Mouse (Mus musculus) spleen, adult 12 weeks (tissue): ENCODE results near the gene Tmem116.
"Not testable (repeated sequence)": the region's sequence is repeated elsewhere in the genome, so short reads cannot be mapped to it uniquely, and the experiment has no call there.

Experiments
- DNase-seq: peaks from one replicate; pipeline ENCODE4 v3.0.0; 2022; ENCODE audit warnings: low spot score

Tmem116 gene

DNA sequence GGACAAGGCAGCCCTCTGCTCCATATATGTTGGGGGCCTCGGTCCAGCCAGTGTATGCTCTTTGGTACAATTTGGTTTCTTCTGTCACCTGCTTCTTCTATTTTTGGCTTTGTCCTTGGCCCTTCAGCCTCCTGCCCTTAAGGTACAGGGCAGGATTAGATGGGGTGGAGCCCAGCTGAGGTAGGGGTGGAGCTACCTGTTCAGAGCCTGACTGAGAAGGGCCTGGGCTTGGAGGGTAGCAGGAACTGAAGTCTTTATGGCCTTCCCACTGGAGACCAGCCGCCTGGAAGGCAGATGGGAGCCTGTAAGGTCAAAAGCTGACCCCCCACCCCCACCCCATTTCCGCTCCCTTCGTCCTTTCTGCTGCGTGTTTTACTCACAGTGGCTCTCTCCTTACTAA is 11.3 kb downstream of the Tmem116 start:
- no peak for DNase-seq

DNA sequence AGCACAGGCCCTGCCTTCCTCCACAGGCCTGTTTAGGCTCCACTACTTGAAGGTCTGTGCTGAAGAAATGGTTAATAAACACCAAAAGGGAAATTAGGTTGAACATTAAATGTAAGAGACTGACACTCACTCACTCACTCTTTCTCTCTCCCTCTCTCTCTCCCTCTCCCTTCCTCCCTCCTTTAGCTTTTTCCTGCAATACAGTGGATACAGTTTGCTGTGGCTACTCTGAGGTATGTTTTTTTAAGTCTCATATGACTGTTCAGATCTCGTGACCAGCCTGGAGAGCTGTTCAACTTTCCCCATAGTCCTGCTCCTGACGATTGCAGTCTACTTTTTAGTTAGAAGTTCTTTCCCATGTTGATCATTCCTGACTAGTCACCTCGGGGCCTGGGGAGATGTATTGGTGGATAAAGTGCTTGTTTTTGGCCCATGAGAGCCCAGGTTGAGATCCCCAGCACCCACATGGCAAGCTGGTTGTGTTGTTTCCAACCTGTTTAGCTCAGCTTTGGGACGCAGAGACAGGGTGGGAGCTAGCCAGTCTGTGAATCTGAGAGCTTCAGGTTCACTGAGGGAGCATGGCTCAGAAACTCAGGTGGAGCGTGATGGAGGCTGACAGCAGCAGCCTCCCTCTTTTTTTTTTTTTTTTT is 12.0 kb downstream of the Tmem116 start:
- no peak for DNase-seq

DNA sequence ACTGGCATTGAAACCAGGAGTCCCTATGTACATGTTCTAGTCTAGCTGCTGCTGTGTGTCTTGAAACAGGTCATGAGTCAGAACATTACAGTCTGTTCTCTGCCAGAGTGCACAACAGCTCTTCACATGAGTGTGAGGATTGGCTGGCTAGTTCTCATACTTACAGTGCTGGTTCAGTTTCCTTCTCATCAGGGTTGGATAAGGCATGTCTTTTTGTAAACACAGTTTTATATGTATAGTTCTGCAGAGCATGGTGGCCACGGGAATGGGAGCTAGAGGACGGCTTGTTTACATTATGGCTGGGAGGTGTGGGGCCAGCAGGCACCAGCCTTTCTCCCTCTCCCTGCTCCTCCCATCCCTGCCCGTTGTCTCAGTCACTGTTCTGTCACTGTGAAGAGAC is 17.9 kb downstream of the Tmem116 start:
- DNase-seq: no peak

DNA sequence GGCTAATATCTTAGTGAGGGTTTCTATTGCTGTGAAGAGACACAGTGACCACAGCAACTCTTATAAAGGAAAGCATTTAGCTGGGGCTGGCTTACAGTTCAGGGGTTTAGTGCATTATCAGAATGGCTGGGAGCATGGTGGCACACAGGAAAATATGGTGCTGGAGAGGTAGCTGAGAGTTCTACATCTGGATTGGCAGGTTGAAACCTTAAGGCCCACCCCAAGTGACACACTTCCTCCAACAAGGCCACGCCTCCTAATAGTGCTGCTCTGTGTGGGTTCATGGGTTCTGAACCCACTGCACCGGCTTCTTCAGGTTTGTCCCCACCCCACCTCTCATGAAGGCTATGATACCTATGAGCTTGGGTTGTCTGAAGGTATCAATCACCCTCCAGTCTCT is 20.7 kb downstream of the Tmem116 start:
- DNase-seq: no peak

DNA sequence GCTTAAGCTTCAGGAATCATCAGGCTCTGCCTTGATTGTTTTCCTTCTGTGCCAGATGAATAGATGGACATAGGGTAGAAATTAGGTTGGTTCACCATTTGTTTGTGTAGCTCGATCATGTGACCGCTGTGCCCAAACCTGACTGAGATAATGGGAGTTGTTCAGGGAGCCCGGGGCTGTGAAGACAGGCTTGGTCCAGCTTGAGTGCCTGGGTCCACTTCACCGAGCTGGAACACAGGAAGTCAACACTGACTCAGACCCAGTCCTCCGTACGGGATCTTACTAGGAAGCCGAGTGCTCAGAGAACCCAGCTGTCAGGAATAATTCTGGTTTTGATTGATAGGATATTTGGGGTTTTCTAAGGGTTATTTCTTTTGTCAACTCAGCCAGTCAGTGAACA is 22.9 kb downstream of the Tmem116 start:
- no peak for DNase-seq

DNA sequence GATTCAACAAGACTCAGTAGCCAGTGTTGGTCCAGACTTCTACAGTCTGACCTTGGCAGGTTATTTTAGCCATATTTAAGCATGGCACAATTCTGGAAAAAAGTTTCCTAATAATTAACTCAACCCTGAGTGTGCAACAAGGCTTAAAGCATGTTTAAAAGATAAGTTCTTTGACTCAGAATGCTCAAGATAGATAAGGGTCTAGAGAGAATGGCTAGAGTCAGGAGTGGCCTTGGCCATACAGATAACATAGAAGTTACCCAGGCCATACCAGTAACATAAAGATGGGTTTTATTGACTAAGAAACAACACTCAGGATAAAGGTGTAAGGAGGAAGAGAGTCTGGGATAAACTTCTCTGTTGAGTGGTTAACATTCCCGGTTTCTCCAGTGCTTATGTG is 24.3 kb downstream of the Tmem116 start:
- no peak for DNase-seq

DNA sequence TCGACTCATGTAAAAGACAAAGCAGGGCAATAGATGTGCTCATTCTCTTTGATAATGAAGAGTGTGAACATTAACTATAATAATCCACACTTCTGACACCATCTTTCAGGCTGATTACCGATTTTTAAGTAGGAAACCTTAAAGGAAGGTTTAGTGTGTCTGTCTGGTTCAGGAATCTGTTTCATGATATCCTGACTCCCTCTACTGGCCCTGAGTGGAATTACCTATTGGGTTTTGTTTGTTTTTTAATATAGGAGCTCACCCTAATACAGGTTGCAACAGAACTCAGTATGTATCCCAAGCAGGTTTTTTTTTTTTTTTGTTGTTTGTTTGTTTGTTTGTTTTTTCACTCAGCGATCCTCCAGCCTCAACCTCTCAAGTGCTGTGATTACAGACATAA is 26.0 kb downstream of the Tmem116 start:
- no peak for DNase-seq

DNA sequence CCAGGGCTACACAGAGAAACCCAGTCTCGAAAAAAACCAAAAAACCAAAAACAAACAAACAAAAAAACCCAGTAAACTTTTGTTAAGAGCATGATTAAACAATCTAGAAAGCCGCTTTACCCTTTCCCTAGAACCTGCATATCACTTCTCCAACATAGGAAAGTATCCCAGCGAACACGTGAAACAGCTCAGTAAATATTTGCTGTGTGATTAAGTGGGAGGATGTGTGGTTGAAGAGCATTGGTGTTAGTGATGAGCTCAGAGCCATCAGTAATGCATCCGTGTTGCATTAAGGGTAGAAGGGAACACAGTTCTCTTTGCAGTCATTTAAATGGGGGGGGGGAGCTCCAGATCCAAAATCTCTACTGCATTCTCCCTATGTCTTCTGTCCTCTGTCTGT is 33.1 kb downstream of the Tmem116 start:
- DNase-seq: no peak

DNA sequence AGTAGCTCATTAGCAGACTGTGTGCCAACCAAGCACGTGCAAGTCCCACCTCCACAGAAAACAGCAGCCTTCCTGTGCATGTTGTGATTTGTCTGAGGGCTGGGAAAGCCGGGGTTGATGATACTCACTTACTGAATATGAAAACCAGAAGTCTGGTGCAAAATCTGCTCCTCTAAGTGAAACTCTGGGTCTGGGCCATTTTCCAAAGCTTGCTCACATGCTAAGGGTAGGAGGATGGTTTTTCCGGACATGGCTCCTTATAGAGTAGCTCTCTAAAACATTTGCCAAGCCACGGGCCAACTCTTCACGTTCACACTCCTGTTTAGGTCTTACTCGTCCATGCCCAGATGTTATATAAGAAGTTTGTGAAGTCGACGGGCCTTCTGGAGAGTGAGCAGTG is 41.6 kb downstream of the Tmem116 start:
- no peak for DNase-seq

DNA sequence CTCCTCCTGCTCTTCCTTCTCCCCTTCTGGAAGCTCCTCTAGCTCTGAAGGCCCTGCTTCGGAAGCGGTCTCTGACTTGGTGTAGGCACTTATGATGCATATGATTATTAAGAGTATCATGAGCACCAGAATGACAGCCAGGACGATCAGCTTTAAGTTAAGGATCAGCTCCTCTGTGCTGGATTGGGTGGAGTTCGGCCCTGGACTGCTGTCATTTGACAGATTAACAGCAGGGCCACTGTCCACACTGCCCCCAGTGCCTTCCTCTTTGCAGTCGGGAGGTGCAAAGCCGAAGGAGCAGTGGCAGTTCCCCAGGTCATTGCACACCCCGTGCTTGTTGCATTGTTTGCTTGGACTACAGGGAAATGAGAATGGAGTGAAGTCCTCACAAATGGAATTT is 49.0 kb downstream of the Tmem116 start:
- DNase-seq: no peak

DNA sequence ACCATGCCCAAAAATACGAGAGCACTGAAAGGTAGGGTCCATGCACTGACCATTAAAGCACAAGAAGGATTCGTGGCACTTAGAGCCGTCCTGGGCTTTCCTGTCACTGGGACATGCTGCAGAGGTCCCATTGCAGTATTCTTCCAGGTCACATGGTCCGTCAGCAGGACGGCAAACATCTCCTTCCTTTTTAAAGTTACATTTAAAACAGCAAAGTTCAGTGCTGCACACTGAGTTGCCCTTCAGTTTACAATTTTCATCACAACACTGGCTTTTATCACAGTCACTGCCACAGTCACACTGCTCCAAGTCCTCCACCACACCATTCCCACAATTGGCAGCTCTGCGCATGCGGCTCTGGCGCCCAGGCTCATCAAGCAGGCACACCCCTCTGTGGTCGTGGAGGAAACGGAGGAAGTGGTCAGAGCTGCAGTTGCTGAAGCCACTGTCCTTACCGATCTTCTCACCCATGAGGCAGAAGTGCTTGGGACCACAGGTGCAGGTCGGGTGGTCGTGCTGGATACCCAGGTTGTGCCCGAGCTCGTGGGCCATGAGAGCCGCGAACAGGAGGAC is 49.8 kb downstream of the Tmem116 start:
- not testable (repeated sequence) for DNase-seq

DNA sequence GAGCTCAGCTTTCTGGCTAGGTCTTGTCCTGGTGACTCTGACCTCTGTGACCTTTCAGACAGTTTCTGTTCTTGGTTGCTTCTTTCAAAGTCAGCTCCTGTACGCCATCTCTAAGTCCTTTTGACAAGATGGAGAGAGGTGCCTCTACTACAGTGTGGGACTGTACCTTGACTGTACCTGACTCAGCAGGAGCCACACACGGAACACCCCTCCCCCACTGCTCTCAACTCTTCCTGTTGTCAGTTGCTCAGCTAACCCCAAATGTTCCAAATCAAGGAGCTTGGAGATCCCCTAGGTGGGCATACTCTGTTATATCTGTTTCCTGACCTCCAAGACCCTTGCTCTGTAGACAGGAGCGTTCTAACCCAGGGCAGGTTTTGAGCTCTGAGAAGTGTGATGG is 51.5 kb downstream of the Tmem116 start, which contains the start of gene Adam1b:
Gene Adam1b (minus strand): TSS at position 205 of the 400 bp plus-strand sequence.
- DNase-seq: no peak

DNA sequence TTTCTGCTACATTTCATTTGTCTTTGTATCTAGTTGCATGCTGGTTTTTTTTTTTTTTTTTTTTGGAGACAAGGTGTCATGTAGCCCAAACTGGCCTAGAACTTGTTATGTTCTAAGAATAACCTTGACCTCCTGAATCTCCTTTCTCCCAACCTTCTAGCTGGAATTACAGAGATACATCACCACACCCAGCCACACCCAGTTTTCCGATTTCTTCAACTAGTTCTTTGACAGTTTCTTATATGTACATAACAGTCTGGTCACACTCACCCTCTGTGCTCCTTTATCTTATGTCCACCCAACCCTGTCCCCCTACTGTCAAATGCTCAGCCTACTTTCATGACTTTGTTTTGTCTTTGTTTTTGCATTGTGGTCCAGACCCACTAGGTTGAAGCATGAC is 55.2 kb downstream of the Tmem116 start:
- DNase-seq: no peak

DNA sequence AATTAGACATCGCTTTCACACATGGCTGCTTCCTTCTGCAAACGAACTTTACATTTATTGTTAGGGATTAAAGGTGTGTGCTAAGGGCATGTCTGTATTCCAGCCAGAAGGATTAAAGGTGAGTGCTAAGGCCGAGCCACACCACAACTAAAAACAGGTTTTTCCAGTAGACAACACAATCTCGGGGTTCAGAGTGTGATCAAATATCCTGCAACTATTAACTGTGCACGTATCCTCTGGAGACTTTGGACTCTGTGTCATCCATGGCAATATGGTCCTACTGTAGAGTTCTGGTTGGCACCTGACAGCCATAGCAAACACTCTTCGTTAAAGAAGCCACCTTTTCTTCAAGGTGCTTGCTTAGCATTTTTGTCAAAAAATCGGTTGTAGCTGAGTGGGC is 58.3 kb downstream of the Tmem116 start:
- no peak for DNase-seq

DNA sequence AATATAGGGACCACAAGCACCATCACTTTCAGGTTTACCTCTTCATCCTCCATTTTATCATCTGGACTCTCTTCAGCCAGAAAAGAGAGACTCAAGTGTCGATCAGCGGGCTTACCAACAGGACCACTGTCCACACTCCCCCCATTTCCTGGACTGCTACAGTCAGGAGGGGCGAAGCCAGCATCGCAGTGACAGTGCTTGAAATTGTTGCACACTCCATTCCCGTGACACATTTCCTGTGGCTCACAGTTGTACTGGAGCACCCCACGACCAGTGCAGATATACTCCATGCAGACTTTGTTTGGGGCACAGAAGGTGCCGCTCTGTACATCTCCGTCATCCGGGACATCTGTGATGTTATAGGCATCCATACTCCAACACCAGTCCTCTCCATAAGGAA is 67.3 kb downstream of the Tmem116 start:
- no peak for DNase-seq

DNA sequence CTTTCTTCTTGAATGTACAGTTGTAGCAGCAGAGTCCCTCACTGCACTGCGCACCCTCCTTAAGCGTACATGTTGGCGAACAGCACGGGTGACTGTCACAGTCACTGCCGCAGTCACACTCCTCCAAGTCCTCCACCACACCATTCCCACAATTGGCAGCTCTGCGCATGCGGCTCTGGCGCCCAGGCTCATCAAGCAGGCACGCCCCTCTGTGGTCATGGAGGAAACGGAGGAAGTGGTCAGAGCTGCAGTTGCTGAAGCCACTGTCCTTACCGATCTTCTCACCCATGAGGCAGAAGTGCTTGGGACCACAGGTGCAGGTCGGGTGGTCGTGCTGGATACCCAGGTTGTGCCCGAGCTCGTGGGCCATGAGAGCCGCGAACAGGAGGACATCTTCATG is 68.1 kb downstream of the Tmem116 start:
- not testable (repeated sequence) for DNase-seq

DNA sequence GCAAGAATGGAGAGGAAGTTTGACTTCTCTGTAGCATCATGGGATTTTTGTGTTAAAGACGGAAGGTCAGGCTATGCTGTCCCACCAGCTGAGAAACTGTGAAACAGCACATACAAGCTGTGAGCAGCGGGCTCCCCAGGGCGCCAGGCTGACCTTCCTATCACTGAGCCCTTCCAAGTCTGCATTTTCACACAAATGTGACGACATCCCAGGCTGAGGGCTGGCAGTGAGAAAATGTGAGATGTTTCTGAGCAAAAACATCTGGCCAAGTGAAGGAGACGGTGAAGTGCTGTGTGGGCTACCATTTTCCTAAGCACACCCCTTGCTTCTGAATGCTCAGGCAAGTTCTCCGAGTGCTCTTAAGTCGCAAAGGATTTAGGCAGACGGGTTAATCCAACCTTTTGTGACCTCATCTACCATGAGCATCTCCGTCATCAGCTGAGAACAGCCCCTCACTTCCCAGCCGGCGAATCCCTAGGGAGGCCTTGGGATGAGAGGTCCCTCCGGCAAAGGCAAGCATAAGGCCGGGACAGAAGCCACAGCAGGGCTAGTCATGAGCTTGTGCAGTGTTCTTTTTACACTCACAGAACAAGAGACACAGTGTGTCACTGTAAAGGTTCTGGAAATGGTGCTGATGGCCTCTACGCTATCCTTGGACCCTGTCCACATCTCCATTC is 74.2 kb downstream of the Tmem116 start:
- no peak for DNase-seq

DNA sequence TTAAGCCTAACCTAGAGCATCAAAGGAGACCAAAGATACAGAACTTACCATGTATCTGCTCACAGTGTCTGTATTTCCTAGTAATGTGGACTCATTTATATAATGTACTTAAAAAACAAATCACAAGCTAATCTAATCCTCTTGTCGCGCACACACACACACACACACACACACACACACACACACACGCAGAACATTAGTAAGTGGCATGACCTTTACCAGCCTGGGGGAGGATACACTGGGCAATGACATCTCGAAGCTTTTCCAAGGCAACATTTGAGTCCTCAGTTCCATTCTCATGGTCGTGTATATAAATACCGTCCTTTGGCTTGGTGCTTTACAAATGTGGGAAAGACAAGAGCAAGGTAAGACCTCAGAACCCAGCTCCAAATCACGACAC is 74.8 kb downstream of the Tmem116 start:
- no peak for DNase-seq

DNA sequence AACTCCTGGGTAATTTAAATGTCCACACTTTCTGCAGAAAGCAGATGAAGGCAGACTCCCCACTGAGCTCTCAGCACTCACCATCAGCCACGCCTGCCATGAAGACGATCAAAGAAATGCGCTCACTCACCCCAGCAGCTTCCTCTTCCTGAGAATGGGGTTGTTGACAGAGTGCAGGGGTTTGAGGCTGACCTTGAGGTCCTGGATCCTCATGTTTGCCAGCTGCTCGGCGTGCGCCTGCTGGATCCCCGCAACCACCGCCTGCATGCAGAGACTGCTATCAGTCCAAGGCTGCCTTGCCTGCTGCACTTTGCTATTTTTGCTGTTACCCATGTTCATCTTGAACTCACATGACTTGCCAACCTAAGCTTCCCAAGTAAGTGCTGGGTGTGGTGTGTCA is 75.3 kb downstream of the Tmem116 start:
- no peak for DNase-seq

DNA sequence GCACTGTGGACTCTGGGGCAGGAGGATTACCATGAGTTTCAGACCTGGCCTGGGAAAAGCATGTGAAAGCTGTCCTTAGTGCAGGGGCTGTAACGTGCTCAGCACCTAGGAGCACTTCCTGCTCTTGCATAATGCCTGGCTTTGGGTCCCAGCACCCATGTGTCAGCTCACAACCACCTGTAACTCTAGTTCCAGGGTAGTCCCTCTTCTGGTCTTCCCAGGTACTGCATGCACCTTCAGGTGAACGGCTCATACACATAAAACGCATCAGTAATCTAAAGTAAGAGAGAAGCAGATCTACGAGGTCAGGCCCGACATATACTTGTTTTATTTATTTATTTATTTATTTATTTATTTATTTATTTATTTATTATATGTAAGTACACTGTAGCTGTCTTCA is 82.8 kb downstream of the Tmem116 start:
- DNase-seq: peak; percentile 13

DNA sequence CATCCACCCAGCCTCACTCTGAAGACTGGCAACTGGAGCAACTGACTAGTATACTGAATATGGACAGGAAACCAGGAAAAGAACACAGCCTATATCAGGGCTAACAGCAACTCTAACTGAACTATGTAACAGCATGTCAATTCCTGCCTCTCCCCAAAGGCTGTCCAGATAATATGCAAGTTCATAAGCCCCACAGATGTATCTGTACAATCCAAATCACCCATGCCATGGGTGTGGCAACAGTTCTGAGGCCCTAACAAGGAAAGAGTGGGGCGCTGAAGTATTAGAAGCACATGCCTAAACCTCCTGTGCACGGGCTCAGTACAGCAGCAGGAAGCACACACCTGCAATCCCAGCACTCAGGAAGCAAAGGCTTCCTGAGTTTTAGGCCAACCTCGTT is 83.4 kb downstream of the Tmem116 start:
- DNase-seq: no peak

DNA sequence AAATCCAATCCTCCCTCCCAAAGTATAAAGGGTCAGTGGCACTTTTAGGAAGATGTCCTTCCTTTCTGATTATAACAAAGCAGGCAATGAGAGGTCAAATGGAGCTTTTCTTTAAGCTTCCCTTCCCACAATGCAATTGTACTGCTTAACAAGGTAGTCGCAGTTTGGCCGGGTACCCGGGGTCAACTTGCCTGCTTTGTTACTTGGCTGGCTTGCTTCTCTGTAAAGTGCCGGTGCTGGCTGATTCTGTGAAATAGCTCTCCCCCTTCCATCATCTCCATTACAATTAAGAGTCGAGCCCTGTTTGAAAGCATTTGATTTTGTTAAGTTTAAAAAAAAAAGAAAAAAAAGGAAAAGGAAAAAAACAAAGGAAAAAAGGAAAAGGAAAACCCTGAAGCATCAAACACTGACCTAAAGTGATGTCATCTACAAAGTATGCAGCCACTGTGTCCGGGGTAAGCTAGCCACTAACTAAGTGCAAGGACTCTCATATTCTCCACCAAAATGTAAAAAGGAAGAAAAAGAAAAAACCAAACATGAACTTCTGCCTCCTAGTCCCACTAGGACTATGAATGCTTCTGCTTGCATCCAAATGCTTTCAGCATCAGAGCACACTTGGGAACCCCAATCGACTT is 85.3 kb downstream of the Tmem116 start:
- DNase-seq: no peak

DNA sequence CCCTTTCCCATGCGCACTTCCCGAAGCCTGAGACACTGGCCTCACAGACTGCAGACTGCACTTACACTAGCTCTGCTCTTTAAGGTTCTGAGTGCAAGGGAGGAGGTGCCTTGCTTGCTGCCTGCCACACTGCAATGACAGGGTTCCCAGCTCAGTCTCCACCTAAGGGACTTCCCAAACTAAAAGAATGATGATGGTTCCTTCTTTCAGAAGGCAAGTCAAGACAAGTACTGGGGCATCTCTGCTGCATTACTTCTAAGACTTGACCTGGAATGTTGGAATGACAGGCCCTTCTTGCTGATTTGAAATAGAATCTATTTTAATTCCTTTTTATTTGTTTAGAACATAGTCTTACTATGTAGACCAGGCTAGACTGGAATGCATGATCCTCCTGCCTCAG is 85.9 kb downstream of the Tmem116 start:
- DNase-seq: no peak
